Mouse (Mus musculus): ENCODE results near the gene Olfr288. TPM values are rescaled to one million over a fixed set of nuclear protein-coding genes. Genes with fewer than 3 reads are reported as not detected.

Gene Olfr288
- polyA plus RNA-seq, 2 experiments: not detected

GRCm38 (mm10) chr15:98184456-98184855, 10.9 kb downstream of the Olfr288 start:
- no peaks in the 10 kb centered on the region for H3K36me3 ChIP-seq (replicated peaks; ENCODE audit: control insufficient read depth, insufficient read depth, low read depth)
- no peak overlapping the region for H3K4me2 ChIP-seq (ENCODE audit: low read depth)
- peaks cover 7% of the 10 kb centered on the region for H3K27me3 ChIP-seq (ENCODE audit: control insufficient read depth, insufficient read depth, low read length)
- H3K4me1 ChIP-seq (replicated peaks; ENCODE audit: control insufficient read depth in 2 of 2, insufficient read depth in 2 of 2, low read length in 1 of 2): peaks cover 0 to 8% of the 10 kb centered on the region in 2 experiments; a peak in 2 of 4 replicates
- TF ChIP-seq EP300 (IDR thresholded peaks at IDR 0.05; ENCODE audit: low read depth): no peak
- no peak for TF ChIP-seq CTCF (IDR thresholded peaks at IDR 0.05; ENCODE audit: low read depth)
- DNase-seq (ENCODE audit: low read depth in 3 of 3, low spot score in 3 of 3) (no peak), ATAC-seq (ENCODE audit: insufficient read depth) (no peak)
- WGBS (ENCODE audit: insufficient replicate concordance): 51% methylated on average over 4 of the region's 4 CpGs
- H3K9ac ChIP-seq (replicated peaks): no peak overlapping the region
- H3K4me3 ChIP-seq (ENCODE audit: insufficient read depth in 1 of 2, low read depth in 2 of 2, low read length in 2 of 2): no peak overlapping the region
- no peak overlapping the region for H3K27ac ChIP-seq
- no peaks in the 10 kb centered on the region for H3K9me3 ChIP-seq (ENCODE audit: control insufficient read depth, low read length)

GRCm38 (mm10) chr15:98181856-98182570, 13.3 kb downstream of the Olfr288 start:
- H3K9me3 ChIP-seq (ENCODE audit: control insufficient read depth, low read length): no peaks in the 10 kb centered on the region
- peaks cover 7% of the 10 kb centered on the region for H3K27me3 ChIP-seq (ENCODE audit: control insufficient read depth, insufficient read depth, low read length)
- H3K4me2 ChIP-seq (ENCODE audit: low read depth): no peak overlapping the region
- ATAC-seq (ENCODE audit: insufficient read depth) (no peak), DNase-seq (ENCODE audit: low read depth in 3 of 3, low spot score in 3 of 3) (no peak)
- peaks cover 0 to 8% of the 10 kb centered on the region in 2 experiments; a peak in 2 of 4 replicates for H3K4me1 ChIP-seq (replicated peaks; ENCODE audit: control insufficient read depth in 2 of 2, insufficient read depth in 2 of 2, low read length in 1 of 2)
- H3K36me3 ChIP-seq (replicated peaks; ENCODE audit: control insufficient read depth, insufficient read depth, low read depth): no peaks in the 10 kb centered on the region
- no peak for TF ChIP-seq CTCF (IDR thresholded peaks at IDR 0.05; ENCODE audit: low read depth)
- no peak for TF ChIP-seq EP300 (IDR thresholded peaks at IDR 0.05; ENCODE audit: low read depth)
- H3K9ac ChIP-seq (replicated peaks): no peak overlapping the region
- H3K27ac ChIP-seq: no peak overlapping the region
- H3K4me3 ChIP-seq (ENCODE audit: insufficient read depth in 1 of 2, low read depth in 2 of 2, low read length in 2 of 2): no peak overlapping the region
- WGBS (ENCODE audit: insufficient replicate concordance): 49% methylated on average over 12 of the region's 12 CpGs

GRCm38 (mm10) chr15:98181132-98181711, 14.1 kb downstream of the Olfr288 start:
- DNase-seq (ENCODE audit: low read depth in 3 of 3, low spot score in 3 of 3): peak; percentile 57 to 64 (median 59)
- peak; percentile 97 for ATAC-seq (ENCODE audit: insufficient read depth)
- Histone ChIP-seq H3K4me3 (ENCODE audit: insufficient read depth in 1 of 2, low read depth in 2 of 2, low read length in 2 of 2) (peak overlapping the region; percentile 43 to 54), H3K9me3 (ENCODE audit: control insufficient read depth, low read length) (no peaks in the 10 kb centered on the region), H3K4me2 (ENCODE audit: low read depth) (peak overlapping the region; percentile 58), H3K27ac (no peak overlapping the region), H3K9ac (replicated peaks) (no peak overlapping the region), H3K4me1 (replicated peaks; ENCODE audit: control insufficient read depth in 2 of 2, insufficient read depth in 2 of 2, low read length in 1 of 2) (peaks cover 0 to 8% of the 10 kb centered on the region in 2 experiments; a peak in 2 of 4 replicates), H3K36me3 (replicated peaks; ENCODE audit: control insufficient read depth, insufficient read depth, low read depth) (no peaks in the 10 kb centered on the region), H3K27me3 (ENCODE audit: control insufficient read depth, insufficient read depth, low read length) (peaks cover 7% of the 10 kb centered on the region)
- under 1% methylated on average over 30 of the region's 30 CpGs for WGBS (ENCODE audit: insufficient replicate concordance)
- peak; percentile 84 for TF ChIP-seq CTCF (IDR thresholded peaks at IDR 0.05; ENCODE audit: low read depth)
- no peak for TF ChIP-seq EP300 (IDR thresholded peaks at IDR 0.05; ENCODE audit: low read depth)

GRCm38 (mm10) chr15:98180567-98181131, 14.7 kb downstream of the Olfr288 start:
- peak overlapping the region; percentile 43 to 54; a peak in 3 of 4 replicates for H3K4me3 ChIP-seq (ENCODE audit: insufficient read depth in 1 of 2, low read depth in 2 of 2, low read length in 2 of 2)
- WGBS (ENCODE audit: insufficient replicate concordance): 11% methylated on average over 26 of the region's 26 CpGs
- peak overlapping the region; percentile 58 for H3K4me2 ChIP-seq (ENCODE audit: low read depth)
- H3K27ac ChIP-seq: no peak overlapping the region
- H3K9ac ChIP-seq (replicated peaks): no peak overlapping the region
- no peaks in the 10 kb centered on the region for H3K36me3 ChIP-seq (replicated peaks; ENCODE audit: control insufficient read depth, insufficient read depth, low read depth)
- no peak for ATAC-seq (ENCODE audit: insufficient read depth)
- H3K4me1 ChIP-seq (replicated peaks; ENCODE audit: control insufficient read depth in 2 of 2, insufficient read depth in 2 of 2, low read length in 1 of 2): peaks cover 0 to 8% of the 10 kb centered on the region in 2 experiments; a peak in 2 of 4 replicates
- H3K27me3 ChIP-seq (ENCODE audit: control insufficient read depth, insufficient read depth, low read length): peaks cover 7% of the 10 kb centered on the region
- no peak for DNase-seq (ENCODE audit: low read depth in 3 of 3, low spot score in 3 of 3)
- no peaks in the 10 kb centered on the region for H3K9me3 ChIP-seq (ENCODE audit: control insufficient read depth, low read length)
- TF ChIP-seq CTCF (IDR thresholded peaks at IDR 0.05; ENCODE audit: low read depth) (no peak), EP300 (IDR thresholded peaks at IDR 0.05; ENCODE audit: low read depth) (no peak)

GRCm38 (mm10) chr15:98177320-98177719, 18.0 kb downstream of the Olfr288 start:
- H3K27me3 ChIP-seq (ENCODE audit: control insufficient read depth, insufficient read depth, low read length): peaks cover 11% of the 10 kb centered on the region
- no peak overlapping the region for H3K4me3 ChIP-seq (ENCODE audit: insufficient read depth in 1 of 2, low read depth in 2 of 2, low read length in 2 of 2)
- TF ChIP-seq CTCF (IDR thresholded peaks at IDR 0.05; ENCODE audit: low read depth) (no peak), EP300 (IDR thresholded peaks at IDR 0.05; ENCODE audit: low read depth) (no peak)
- DNase-seq (ENCODE audit: low read depth in 3 of 3, low spot score in 3 of 3): no peak
- H3K4me1 ChIP-seq (replicated peaks; ENCODE audit: control insufficient read depth in 2 of 2, insufficient read depth in 2 of 2, low read length in 1 of 2): peaks cover 0 to 8% of the 10 kb centered on the region in 2 experiments; a peak in 2 of 4 replicates
- ATAC-seq (ENCODE audit: insufficient read depth): no peak
- H3K27ac ChIP-seq: no peak overlapping the region
- H3K9me3 ChIP-seq (ENCODE audit: control insufficient read depth, low read length): no peaks in the 10 kb centered on the region
- H3K9ac ChIP-seq (replicated peaks): no peak overlapping the region
- 48% methylated on average over 3 of the region's 3 CpGs for WGBS (ENCODE audit: insufficient replicate concordance)
- no peaks in the 10 kb centered on the region for H3K36me3 ChIP-seq (replicated peaks; ENCODE audit: control insufficient read depth, insufficient read depth, low read depth)
- no peak overlapping the region for H3K4me2 ChIP-seq (ENCODE audit: low read depth)
